Mouse (Mus musculus) lung, postnatal 4 days (tissue): Measurements from ENCODE around the gene March8.

Source experiments
- DNase-seq, 2 experiments: peaks; one replicate each; pipeline ENCODE4 v3.0.0; 2021

Gene March8

GRCm38 (mm10) chr6:116412546-116413325, 74.9 kb downstream of the March8 start:
- DNase-seq, result no peak

DNA sequence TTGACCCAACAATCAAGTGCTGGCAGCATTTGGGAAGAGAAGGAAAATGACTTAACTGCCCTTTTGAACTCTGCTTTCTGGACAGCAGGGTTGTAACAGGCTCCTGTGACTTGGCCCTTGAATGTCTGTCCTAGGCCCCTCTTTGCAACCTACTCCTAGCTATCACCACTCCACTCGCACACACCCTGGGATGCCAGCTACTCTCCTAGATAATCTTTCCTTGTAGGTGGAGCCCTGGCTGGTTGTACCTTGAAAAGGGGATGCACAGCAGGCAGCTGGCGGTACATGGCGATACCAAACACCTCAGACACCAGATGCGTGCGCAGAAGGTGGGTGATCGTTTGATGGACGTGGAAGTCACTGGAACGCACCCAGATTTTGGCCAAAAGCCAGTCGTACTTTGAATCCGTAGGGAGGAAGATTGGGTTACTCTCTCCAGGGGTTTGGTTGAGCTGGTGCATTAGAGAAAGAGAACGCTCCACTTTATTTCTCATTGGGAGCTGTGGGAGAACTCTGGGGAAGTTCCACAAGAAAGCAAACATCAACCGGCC, 77.4 kb downstream of the March8 start:
- no peak for DNase-seq

DNA sequence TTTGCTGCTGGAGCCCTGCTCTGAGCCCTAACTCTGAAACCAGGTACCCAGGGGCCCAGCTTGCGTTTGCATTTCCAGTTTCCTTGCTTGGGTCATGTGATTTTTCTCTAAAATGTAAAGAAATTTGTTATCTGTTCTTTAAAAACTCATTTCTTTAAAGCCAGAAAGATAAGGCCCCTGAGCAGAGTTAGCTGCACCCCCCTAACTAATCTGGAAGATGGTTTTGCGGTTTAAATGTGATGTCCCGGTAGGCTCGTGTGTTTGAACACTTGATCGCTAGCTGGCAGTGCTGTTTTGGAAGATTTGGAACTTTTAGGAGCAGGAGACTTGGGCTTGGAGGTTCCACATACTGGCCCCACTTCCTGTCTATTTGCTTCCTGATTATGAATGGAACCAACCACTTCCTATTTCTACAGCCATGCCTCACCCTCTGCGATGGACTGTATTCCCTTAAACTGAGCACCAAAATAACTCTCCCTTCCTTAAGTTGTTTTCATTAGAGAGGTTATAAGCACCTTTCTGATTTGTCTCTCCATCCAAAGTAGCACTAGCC, 78.3 kb downstream of the March8 start:
- no peak for DNase-seq

DNA sequence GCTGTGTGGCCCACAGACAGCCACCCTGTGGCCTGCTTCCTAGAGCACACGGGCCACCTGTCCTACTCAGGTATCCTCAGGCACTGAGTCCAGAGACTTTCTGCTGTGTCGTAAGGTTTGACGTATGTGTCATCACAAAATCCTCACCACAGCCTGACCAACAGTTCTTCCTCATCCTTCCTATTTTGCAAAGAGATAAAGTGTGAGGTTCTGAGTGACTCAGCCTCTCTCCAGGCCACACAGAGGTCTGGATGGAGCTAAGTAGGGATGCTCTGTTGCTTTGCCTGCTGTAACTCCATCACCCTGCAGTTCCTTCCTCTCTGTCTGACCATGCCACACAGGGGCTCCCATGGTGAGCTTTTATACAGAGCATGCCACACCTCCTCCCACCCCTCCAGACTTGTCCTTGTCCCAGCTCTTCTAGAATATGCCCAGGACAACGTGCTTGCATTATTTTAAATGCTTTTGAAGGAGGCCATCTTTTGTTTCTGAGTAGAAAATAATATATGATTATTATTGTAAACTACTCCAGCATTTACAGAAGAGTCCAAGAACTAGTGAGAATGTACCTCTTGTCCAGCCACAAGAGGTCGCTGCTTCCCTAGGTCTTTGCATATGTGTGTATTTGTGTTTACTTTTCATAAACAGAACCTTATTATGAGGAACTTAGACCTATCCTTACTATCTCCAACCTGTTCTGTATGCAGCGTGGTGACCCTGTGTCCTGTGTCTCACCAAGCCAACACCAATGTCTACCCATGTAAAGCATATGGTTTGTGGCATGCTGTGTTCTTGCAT, 79.9 kb downstream of the March8 start:
- no peak for DNase-seq

DNA sequence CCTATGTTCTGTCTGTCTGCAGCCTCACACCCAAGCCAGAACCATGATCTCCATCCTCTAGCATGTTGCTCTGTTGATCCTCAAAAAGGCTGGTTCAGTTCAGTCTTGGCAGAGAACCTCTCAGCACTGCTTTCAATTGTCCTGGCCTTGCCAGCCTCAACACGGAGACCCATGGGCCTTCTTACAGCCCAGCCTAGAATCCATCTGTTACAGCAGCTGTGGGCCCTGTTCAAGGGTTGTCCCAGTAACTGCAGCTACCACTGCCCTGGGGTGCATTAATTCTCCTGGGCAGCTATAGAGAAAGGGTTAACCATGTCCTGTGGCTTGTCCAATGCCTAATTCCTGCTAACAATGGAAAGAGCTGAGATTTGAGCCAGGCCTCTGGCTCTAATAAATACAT, 80.7 kb downstream of the March8 start:
- DNase-seq, result no peak

DNA sequence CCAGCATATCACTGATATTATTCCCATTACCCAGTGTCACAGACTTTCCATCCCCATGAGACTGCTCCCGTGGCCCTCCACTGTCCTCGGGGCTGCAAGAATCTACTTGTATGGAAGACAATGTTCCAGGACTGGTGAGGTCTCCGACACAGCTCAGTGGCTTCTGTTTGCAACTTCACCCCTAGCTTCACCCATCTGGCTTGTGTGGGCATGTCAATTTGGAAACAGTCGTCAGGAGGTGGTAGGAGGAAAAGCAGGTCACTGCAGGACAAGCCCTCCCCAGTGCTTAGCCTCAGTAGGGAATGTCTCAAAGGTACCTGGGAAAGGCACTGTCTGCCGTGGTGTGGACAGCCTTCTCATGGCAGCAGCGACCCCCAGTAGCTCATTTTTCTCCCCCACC, 81.9 kb downstream of the March8 start:
- DNase-seq, result no peak

DNA sequence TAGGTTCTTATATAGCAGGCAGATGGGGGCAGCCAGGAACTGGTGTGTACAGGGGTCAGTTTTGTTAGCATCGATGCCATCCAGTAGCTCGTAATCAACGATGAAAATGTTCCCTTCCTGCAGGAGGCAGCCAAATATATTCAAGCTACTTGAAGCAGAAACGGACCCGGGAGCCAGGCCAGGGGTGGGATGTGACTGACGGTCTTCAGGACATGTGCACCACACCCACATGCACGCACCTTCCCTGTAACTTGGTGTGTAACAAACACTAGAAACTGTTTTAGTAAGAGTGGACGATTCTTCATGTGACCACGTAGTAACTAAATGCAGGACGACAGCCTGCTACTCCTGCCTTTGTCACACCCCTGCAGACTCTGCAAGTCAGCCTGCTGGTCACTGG, 82.4 kb downstream of the March8 start:
- DNase-seq, result no peak

- no peak for DNase-seq
These were observed 85.2 kb downstream of the March8 start for GRCm38 (mm10) chr6:116422991-116423390.

GRCm38 (mm10) chr6:116423664-116424063, 85.8 kb downstream of the March8 start:
- peak in 1 of 2 experiments; percentile 49 for DNase-seq

- DNase-seq, result no peak
These were observed 89.7 kb downstream of the March8 start for GRCm38 (mm10) chr6:116427552-116427951.

- no peak for DNase-seq
These were observed 90.5 kb downstream of the March8 start for GRCm38 (mm10) chr6:116428282-116428681.

GRCm38 (mm10) chr6:116438864-116439263, 101.0 kb downstream of the March8 start:
- no peak for DNase-seq

- no peak for DNase-seq
These were observed 101.7 kb downstream of the March8 start for GRCm38 (mm10) chr6:116439531-116439930.

GRCm38 (mm10) chr6:116440447-116440846, 102.6 kb downstream of the March8 start:
- DNase-seq, result no peak

GRCm38 (mm10) chr6:116440849-116441248, 103.0 kb downstream of the March8 start:
- DNase-seq, result no peak

DNA sequence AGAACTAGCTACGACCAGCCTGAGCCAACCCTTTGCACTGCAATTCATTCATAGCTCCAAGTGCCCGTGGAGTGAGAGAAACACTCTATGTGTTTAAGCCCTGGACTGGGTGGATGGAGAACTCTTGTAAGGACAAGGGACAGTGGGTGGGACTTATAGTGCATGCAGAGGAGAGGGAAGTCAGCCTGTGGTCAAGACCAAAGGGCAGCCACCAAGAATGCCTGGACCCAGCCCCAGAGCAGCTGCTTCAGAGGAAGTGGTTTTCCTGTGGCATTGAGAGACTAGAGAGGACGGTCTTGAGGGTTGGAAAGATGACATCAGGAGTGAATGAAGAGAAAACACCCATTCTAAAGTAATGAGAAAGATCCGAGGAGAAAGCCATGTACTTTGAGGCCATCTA, 118.0 kb downstream of the March8 start:
- peak; percentile 47 to 61 for DNase-seq

- no peak for DNase-seq
These were observed 118.7 kb downstream of the March8 start for GRCm38 (mm10) chr6:116456482-116456881.

DNA sequence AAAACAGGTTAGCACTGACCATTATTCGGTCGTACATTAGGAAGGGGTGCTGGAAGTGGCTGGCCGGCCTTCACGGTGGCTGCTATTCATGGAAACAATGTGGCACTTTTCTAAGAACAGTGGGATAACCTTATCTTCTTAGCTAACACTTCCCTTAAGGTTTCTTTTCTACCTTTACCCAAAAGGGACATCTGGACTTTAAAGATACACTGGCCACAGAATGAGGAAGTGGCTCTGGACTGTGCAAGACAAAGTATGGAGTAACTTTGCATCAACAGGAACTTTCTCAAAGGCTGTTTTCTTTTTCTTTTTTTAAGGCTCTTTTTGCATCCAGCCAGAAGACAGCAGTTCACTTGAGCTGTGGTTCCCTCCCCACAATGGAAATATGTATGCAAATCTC, 120.9 kb downstream of the March8 start:
- no peak for DNase-seq
